Mouse (Mus musculus) 3T3-L1 (cell line): Measurements from ENCODE around the gene Hpn.

ENCODE experiments used
- DNase-seq: peaks from one replicate; pipeline ENCODE4 v3.0.0-alpha.2; 2015; ENCODE audit warnings: low read depth, low spot score

Gene Hpn

DNA sequence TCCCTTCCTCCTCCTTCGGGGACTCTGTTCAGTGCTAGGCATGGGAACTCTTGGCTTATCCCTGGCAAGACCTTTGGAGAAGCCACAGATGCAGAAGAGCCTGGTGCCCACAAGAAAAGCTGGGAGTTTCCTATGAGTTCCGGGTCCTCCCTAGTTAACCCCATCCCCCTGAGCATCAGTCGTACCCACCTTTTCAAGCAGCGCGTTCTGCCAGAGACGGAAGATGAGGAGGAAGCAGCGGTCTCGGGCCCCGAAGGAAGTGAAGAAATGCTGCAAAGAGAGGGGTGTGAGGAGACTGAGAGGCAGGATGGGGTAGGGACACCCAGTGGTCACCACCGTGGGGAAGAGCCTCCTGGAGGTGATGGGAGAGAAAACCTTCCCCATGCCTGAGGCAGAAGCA lies 25.9 kb upstream of the Hpn start:
- DNase-seq = no peak

DNA sequence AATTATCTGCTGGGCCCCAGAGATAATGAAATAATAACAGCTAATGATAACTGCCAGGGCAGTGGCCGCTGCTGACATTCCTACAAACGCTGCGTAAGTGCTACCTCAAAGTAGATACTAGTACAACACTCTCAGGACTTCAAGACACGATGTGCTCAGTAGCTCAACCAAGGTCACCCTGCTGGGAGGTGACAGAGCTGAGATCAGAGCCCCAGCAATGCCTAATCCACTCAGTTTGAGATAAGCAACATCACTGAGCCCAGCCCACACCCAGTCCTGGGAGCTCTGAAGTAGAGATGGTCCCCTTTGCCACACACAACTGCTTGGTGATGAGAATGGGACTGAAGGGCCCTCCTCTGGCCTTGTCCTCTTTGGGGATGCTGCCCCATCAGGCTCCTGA lies 25.2 kb upstream of the Hpn start:
- no peak for DNase-seq

DNA sequence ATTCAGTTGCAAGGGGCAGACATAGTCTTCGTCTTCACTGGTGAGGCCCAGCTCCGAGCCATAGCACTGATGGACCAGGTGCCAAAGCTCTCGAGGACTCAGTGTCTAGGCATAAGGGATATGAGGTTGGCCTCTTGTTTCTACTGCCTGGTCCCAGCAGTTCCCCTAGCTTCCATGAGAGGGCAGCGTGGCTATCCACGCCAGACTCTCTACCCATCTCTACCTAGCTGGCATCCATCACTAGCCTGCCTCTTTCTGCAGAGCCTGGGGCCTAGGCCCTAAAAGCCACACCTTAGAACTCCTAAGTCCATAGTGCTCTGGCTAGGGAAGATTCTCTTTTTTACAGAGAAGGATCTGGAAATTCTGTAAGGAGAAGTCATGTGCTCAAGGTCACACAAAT lies 24.7 kb upstream of the Hpn start:
- peak; percentile 53 for DNase-seq

DNA sequence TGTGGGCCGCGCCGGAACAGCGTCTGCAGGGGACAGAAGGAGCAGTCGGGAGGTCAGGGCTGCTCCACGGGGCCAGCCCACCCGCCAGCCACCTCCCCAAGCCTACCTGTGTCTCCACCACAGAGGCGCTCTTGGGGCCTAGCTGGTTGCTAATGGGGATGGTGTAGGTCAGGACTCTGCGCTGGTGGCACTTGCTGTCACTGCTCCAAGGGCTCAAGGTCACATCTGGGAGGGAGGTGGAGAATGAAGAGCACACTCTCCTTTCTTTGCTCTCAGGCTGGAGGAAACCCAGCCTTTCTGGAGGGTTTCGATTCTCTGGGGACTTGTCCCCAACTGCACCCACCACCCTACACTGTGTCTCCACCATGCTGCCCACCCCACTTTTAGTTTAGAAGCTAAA lies 20.6 kb upstream of the Hpn start:
- no peak for DNase-seq

DNA sequence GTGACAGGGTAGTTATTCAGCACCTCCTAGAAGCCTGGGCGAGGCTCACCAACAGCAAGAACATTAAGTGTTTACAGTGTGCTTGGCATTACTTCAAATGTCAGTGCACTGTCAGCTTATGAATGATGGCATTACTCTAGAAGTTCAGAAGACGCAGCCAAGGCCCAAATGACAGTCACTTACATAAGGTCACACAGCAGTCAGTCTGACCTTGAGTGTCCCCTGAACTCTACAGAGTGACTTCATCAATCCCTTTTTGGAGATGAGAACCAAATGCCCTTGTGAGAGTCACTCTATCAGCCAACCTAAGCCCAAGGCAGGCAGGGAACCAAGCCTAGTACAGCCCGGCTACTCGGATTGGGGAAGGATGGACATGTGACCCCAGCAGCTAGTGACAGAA lies 16.8 kb upstream of the Hpn start:
- DNase-seq = no peak

DNA sequence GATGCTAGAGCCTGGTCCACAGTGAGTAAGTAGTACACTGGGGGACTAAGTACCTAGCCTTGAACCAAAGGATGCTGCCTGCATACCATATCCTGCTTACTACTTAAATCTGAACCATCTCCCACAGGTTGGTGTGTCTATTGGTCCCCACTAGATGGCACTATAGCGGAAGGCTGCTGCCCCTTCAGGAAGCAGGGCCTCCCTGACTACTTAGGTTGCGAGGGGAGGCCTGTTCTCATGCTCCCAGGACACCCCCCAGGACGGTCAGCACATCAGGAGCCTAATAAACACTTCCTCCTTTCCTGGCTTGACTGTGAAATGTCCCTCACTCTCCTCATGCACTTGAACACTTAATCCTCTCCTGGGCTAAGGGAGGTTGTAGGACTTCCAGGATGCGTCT lies 15.8 kb upstream of the Hpn start:
- peak; percentile 72 for DNase-seq

DNA sequence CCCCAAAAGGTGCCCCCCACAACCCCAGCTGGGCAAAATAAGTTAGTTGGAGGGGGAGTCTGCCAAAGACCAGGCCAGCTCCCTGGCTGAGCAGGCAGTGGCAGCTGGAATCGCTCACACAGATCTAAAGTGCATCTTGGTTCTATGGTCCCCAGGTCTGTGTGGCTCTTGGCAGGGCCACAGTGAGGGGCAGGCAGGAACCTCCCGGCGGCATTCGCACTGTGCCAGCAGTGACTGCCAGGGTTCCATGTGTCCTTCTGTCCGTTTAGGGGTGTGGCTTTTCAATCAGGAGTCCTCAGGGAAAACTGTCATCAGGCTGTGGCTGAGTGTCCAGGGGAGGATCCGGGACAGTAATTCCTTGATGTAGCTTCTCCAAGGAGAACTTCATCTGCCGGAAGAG lies 15.1 kb upstream of the Hpn start:
- no peak for DNase-seq

DNA sequence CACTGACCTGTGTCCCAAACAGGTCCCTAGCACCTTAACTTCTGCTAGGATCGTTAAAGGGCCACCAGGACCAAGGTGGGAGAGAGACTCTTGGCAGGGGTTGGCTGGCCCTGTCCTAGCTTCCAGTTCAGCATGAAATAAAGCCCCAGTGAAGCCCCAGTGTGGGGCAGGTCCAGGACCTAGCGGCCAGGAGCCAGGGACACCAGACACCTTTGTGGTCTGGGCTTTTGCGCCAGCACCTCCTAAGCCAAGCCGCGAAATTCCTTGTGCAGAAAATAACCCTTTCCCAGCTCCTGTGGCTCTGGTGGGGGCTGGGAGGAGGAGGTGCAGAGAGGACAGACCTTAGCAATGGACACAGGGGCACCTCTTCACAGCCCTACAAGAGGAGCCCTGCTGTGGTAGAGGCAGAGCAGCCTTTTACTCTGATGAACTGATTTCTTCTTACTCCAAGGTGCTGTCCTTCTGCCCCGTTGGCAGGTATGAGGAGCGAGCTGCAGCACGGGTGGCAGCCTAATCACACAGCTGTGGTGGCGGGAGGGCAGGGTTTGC lies 13.1 kb upstream of the Hpn start:
- DNase-seq = no peak

DNA sequence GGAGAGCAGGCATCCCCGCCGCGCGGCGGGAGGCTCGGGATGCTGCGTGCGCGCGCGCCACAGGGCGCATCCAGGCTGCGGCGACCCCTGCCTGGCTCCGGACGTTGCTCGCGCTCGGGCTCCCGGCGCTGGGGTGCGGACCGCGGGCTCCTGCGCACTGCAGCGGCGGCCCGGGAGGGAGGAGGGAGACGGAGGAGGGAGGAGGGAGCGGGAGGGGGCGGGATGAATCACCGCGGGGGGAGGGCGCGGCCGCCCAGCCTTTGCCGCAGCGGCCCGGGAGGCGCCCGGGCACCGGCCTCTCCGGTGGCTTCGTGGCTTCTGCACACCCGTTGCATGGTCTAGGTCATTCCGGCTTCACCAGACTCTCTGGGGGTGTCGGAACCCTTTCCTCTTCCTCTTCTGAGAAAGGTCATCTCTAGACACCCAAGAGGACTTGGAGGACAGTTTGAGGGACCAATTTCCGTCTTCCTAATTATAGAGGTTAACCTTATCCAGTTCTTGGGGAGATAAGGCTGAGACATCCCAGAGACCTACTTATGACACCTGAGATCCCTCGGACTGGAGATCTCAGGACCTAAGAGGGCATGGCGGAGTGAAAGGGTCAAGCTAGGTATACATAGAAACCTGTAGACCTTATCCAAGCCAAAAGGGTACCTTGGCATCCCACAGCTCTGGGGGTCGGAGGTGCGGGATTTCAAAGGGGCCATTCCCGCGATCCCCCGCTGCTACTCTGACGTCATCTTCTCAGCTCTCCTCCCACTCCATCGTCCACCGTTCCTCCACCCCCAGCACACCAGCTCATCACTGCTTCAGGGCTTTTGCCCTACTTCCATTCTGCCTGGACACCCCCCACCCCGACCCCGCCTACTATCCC lies 12.0 kb upstream of the Hpn start, which contains the start of gene Scn1b:
Gene Scn1b (minus strand): TSS at position 153 of the 874 bp plus-strand sequence.
- no peak for DNase-seq

DNA sequence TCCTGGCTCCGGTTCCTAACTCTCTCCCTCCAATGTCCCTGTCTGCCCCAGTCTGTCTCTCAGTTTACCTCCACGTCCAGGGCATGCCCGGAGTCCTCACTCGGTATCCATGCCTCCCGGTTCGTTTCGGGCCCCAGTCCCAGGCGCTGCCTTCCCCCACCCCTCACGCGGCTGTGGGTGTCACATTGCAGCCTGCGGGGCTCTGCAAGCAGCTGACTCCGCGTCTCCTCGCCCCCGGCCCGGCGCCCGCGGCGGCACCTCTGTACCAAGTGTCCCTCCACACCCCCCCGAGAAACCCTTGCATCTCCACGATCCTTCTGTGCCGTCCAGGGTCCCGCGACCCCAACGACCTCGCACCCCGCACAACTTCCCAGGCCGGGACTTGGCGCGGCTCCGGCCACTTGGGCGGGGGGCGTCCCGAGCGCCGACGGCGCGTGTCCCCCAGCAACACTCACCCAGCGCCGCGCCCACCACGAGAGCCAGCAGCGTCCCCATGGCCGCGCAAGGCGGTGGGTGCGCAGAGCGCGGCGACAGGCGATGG lies 11.2 kb upstream of the Hpn start:
- DNase-seq = no peak

DNA sequence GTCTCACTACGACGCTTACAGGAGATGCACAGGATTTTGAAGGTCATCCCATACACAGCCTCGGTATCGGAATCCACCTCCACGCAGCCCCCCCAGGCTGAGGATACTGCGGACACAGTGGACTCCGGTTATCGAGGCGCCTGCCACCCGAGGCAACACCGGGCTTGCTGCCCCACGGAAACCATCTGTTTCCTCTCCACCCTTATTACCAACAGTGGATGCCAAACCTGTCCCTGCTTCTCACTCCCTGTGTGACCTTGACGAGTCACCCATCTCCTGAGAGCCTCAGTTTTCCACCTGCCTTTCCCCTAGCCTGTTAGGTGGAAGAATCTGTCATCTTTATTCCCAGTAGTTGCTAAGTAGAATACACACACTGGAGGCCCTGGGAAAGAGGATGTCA lies 10.0 kb upstream of the Hpn start:
- DNase-seq = no peak

DNA sequence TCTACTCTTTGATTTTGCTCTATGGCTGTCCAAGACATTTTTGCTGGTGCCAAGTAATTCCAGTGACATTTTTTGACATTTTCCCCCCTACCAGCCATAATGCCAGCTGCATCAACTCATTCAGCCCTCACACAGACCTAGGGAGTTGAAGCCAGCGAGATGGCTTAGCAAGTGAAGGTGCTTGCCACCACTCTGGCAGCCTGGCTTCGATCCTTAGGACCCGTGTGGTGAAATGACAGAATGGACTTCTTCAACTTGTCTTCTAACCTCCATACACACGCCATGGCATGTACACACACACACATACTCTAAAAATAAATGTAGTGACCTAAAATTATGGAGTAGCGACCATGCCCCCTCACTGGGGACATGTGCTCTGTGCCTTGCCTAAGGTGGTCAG lies 9.3 kb upstream of the Hpn start:
- DNase-seq = no peak

DNA sequence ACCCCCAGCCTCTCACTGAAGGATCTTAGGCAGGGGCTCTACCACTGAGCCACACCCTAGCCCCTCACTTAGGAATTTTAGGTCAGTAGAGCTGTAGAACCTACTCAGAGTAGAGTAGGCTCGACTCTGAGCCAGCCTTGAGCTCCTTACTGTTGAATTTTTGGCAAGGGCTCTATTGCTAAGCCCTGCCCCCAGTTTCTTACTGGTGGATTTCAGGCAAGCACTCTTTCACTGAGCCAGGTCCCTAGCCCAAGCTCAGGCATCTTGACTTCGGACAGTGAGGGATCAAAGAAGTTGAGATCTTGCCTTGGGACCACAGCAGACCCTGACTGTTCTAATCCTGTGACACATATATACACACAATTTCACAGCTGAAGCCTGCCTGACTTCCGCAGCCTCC lies 8.6 kb upstream of the Hpn start:
- DNase-seq = no peak

DNA sequence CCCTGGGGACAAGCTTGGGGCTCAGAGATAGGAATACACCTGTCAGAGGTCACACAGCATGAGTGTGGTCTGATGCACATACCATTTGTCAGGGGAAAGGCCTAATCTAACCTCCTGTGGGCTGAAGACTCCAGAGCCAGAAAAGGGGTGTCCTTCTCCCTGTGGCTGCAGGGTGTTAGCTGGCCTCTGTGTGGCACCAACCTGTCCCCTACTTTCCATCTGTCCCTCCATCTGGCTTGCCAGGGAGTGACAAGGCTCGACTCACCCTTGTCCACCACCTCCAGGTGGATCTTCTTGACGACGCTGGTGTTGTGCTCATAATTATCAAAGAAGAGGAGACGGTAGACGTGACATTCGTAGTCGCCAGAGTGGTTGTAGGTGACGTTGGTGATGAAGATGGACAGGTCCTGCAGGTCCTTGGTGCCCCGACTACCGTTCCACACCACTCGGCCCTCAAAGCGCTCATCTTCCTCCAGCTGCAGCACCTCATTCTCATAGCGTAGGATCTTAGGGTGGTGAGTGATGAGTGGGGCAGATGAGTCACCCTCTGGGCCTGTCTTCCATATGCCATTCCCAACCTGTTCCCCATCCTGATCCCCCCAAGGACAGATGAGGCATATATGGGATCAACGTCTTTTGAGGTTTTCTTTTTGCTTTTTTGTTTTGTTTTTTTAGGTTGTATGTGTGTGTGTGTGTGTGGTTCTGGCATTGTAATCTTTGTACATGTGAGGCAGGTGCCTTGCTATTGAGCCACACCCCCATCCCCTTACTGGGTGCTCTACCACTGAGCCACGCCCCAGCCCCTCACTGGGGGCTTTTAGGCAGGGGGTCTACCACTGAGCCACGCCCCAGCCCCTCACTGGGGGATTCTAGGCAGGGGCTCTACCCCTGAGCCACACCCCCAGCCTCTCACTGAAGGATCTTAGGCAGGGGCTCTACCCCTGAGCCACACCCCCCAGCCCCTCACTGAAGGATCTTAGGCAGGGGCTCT lies 7.8 kb upstream of the Hpn start:
- DNase-seq = no peak

DNA sequence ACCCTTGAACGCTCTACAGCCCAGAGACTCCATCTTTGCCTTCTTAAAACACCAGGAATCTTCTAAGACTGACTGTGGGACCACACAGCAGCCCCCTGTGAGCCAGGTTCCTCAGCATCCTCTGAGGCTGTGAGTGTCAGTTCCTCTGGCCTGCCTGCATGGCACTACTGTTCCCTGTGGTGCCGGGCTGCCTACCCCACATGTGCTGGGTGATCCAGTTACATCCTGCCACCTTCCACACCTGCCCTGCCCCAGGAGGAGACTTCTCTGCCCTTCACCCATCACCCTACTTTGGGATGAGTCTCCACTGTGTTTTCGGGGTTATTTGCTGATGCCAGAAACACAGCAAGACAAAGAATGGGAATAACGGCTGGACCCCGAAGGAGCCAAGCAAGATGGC lies 4.5 kb upstream of the Hpn start:
- DNase-seq = no peak

DNA sequence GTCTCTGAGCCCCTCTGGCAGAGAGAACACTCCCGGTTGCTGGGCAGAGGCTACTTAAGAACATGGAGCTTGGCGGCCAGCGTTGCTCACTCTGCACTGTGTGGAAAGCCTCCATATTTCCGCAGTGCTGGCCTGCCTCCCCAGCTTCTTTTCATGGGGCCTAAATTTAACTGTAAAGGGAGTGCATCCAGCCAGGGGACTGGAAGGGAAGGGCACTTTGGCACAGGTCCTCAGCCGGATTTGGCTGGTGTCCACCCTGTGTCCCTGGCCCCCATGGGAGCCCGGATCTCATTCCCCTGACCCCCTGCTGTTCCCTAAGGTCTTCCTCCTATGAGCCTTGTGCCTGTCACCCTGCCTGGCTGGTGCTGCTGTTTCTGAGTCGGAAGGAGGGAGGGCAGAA lies 3.4 kb upstream of the Hpn start:
- no peak for DNase-seq

DNA sequence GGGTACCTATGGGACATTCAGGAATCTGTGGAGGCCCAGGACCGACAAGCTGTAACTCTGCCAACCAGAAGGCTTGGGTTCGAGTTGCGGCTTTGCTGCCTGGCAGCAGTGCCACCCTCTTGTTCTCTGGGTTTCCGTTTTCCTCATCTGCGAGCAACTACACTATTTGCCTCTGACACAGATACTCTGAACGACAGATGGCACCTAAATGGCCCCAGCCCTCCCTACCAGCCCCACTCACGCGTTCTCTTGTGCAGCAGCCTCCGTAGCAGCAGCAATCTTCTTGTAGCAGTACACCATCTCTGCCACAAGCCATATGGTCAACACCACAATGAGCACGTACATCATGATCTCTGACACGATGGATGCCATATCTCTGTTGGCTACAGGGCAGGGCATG lies 2.4 kb upstream of the Hpn start:
- DNase-seq = no peak

DNA sequence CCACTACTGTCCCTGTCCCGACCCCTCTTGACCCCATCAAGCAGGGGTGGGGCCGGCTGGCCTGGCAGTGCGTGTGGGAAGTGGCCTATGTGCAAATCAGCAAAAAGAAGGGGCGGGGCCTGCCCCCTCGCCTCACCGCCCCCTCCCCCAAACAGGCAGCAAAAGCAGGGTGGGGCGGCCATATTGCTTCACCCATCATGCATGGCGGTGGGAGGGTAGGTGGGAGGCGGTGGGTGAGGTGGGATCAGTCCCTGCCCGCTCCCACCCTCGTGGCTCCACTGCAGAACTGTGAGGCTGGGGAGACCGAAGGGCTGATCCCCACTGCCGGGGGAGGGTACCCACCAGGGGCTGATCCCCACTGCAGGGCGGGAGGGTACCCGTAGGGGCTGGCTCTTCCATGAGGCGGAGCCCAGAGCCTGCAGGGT lies 1.6 kb upstream of the Hpn start:
- DNase-seq = no peak

DNA sequence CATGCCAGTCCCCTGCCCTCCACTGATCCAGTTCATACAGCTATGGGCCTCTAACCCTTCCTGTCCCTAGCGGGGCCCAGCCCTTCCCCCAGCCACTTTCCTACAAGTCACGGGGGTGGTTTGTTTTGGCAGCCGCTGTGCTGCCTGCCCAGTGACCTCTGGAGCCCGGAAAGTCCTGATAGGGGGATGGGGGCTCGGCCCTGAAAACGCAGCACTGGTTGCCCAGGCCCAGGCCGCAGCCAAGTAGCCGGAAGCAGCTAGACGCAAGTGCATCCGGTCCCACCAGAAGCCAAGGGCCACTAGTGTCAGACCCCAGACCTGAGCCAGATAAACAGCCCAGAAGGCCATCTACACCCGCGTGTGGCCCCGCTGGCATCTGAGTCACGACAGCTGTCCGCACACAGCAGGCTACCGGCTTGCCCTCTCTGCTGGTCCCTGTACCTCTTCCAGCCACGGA lies 525 bp upstream of the Hpn start:
- no peak for DNase-seq

DNA sequence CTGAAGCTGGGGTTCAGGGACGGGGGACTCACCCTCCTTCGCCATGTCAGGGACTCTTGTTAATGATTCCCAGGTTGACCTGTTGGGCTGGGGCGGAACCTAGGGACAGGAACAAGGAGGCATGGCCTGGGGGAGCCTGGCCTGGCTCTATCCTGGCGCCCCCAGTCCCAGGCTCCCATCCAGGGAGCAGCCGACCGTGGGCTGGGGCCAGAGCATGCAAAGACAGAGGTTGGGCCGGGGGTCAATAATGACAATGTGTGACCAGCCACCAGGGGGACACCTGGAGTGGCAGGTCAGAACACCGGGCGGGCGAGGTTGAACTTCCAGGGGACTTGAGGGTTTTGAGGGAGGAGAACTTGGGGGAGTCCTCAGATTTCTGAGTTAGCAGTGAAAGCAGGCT lies 444 bp downstream of the Hpn start:
- DNase-seq = no peak

DNA sequence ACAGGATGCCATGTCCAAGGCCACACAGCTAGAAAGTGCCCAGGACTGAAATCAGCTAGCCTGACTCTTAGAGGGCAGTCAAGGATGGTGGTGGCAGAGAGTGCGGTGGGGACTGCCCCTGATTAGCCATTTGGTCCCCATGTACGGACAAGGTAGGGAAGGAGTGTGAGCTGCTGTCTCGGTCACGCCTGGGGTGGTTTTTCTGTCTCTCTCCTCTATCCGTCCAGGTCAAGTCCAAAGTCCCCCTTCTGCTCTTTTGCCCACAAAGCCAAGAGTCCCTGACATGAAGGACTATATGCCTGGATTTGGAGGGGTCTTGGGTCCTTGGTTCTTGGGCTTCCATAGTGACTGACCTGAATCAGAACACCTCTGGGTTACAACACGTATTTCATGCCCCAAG lies 1.3 kb downstream of the Hpn start:
- no peak for DNase-seq

DNA sequence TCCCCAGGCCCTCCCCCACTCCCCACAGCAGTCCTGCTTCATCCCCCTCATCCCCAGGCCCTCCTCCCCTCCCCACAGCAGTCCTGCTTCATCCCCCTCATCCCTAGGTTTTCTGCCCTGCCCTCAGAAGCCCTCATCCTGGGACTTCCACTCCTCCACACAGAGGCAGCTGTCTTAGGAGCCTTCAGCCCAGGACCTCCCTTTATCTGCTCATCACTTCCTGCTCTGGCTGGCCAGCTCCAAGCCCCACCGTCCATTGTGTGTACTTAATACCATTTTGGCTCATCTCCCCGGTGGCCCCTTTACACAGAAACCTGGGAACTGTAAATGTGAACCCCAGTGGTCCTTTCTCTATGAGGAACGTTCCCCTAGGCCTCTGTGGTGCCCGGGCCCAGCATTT lies 3.1 kb downstream of the Hpn start:
- DNase-seq = no peak
